Mouse (Mus musculus) kidney, adult 10 weeks (tissue): ENCODE data around the gene Olfr796. TPM values are rescaled to one million over a fixed set of nuclear protein-coding genes. Genes with fewer than 3 reads are reported as not detected.

ENCODE experiments used
- polyA plus RNA-seq: library from polyadenylated mRNA; stranded (reverse); fragments of 350-450 nt; fragmentation: Illumina TruSeq; extraction: RNeasy Lipid Tissue Mini Kit (QIAGEN cat#74804); gene quantifications from one replicate; pipeline ENCODE4 v1.2.3, GENCODE M21; 2014; ENCODE audit warnings: low read depth, low replicate concordance

Olfr796 gene
- polyA plus RNA-seq, result not detected

DNA sequence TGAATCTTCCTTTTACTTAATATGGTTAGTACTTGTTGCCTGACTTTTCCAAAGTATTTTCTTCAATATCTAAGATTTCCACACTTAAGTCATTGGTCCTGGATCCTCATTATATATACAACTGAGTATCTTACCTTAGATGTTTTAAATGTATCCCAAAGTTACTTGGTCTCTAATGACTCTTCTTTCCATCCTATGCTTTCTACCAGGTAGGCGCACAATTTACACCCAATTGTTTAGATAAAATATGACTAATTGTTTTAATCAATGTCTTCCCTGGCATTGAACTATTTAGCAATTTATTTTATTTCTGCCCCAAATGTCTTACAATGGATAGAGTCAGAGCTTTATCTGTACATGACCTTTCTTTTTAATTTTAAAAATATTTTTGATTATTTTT, at the start of gene Olfr796:
TSS of gene Olfr796 (minus strand) at position 101 of the 400 bp plus-strand sequence.

DNA sequence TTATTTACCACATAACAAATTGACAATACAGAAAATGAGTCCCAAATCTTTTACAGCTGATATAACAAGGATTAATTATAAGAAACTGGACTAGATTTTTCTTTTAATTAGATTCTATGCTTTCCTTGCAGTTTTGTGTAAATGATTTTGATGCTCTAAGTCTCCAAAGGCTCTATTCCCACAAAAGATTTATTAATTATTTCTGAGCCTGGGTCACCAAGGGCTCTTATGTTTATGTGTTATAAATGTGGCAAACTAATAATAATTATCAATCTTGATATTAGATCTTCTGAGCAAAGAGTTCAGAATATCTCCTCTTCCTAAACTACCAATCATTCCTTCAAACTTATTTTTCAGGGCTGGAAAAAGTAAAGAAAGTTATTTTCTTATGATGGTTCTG, 45.0 kb upstream of the Olfr796 start, which contains the start of gene Olfr800:
TSS of gene Olfr800 (plus strand) at position 301 of the 400 bp plus-strand sequence.

DNA sequence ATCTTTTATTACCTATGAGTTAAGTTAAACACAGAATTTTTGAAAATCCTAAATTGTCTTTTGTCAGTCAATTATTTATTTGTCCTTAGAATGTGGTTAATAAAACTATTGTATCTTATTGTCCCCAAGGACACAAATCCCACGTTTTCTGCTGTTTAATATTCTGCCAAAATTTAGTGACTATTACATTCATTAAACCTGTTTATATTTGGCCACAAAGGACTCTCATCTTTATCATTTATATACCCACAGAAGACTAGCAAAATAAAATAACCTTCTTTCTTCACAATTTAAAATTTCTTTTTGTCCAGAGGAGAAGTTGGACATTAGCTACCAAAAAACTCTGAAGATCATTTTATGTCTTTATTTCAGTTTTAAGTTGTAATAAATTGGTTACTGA, 24.8 kb upstream of the Olfr796 start, which contains the start of gene Olfr799:
TSS of gene Olfr799 (plus strand) at position 301 of the 400 bp plus-strand sequence.

DNA sequence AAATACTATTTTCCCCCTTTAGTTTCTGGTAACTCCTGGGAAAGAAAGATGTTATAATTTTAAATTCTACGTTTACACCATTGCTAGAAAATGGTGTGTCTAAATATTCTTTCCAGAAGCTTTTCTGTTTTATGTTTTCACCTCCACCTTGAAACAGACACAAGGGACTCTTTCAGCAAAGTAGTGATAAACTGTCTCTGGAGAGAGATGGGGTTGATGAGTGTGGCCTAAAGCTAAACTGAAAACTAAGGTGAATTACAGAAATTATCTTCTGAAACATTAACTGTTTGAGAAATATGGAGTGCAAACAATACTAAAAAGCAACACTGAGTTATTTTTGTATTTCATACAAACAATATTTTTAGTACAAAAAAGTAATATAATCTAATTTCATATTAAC, 15.5 kb upstream of the Olfr796 start, which contains the start of gene Olfr798:
TSS of gene Olfr798 (minus strand) at position 101 of the 400 bp plus-strand sequence.

DNA sequence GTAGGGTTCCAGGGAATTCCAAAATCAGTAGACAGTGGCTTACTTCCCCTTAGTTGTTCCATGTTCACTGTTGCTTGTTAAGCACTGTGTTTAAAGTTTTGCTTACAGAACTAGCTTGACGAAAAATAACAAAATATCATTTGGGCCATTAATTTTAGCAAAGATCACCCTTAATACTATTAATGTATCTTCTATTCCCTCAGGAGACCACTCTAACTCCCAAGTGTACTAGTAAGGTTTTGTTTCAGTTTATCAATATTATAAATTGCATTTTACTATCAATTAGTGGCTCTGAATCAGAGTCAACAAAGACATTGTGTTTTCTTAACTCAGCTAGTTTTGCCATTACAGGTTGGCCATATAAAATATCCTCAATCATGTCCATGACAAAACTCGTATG, 45.0 kb downstream of the Olfr796 start, which contains the start of gene Olfr794:
TSS of gene Olfr794 (plus strand) at position 301 of the 400 bp plus-strand sequence.

Other genes with a start within 250 kb of the Olfr796 start
- not detected for gene Olfr784, start 228.5 kb downstream of the Olfr796 start, polyA plus RNA-seq
- gene Olfr785, start 207.1 kb downstream of the Olfr796 start, polyA plus RNA-seq, result not detected
- gene Olfr786, start 185.3 kb downstream of the Olfr796 start, polyA plus RNA-seq, result not detected
- not detected for gene Olfr787, start 150.7 kb downstream of the Olfr796 start, polyA plus RNA-seq
- not detected for gene Olfr788, start 141.6 kb downstream of the Olfr796 start, polyA plus RNA-seq
- not detected for gene Olfr789, start 127.8 kb downstream of the Olfr796 start, polyA plus RNA-seq
- gene Olfr790, start 114.1 kb downstream of the Olfr796 start, polyA plus RNA-seq, result not detected
- gene Olfr791, start 90.8 kb downstream of the Olfr796 start, polyA plus RNA-seq, result not detected
- not detected for gene Olfr792, start 73.4 kb downstream of the Olfr796 start, polyA plus RNA-seq
- gene Olfr794, start 44.9 kb downstream of the Olfr796 start, polyA plus RNA-seq, result not detected
- gene Olfr798, start 15.4 kb upstream of the Olfr796 start, polyA plus RNA-seq, result not detected
- not detected for gene Olfr799, start 24.9 kb upstream of the Olfr796 start, polyA plus RNA-seq
- gene Olfr800, start 45.1 kb upstream of the Olfr796 start, polyA plus RNA-seq, result not detected
- gene Olfr801, start 61.3 kb upstream of the Olfr796 start, polyA plus RNA-seq, result not detected
- not detected for gene Olfr802, start 75.6 kb upstream of the Olfr796 start, polyA plus RNA-seq
- gene Olfr803, start 81.7 kb upstream of the Olfr796 start, polyA plus RNA-seq, result not detected
- gene Olfr804, start 90.6 kb upstream of the Olfr796 start, polyA plus RNA-seq, result not detected
- gene Olfr805, start 116.8 kb upstream of the Olfr796 start, polyA plus RNA-seq, result not detected
- gene Olfr806, start 129.4 kb upstream of the Olfr796 start, polyA plus RNA-seq, result not detected
- not detected for gene Olfr807, start 145.2 kb upstream of the Olfr796 start, polyA plus RNA-seq
- gene Olfr808, start 152.9 kb upstream of the Olfr796 start, polyA plus RNA-seq, result not detected
- not detected for gene Olfr809, start 162.1 kb upstream of the Olfr796 start, polyA plus RNA-seq
- not detected for gene Olfr810, start 182.3 kb upstream of the Olfr796 start, polyA plus RNA-seq
- not detected for gene Olfr811, start 191.8 kb upstream of the Olfr796 start, polyA plus RNA-seq
- not detected for gene Olfr812, start 233.5 kb upstream of the Olfr796 start, polyA plus RNA-seq
- gene Olfr813, start 242.8 kb upstream of the Olfr796 start, polyA plus RNA-seq, result not detected